ENCODE assay signal across 9 mouse cellular contexts in the genomic region with DNA sequence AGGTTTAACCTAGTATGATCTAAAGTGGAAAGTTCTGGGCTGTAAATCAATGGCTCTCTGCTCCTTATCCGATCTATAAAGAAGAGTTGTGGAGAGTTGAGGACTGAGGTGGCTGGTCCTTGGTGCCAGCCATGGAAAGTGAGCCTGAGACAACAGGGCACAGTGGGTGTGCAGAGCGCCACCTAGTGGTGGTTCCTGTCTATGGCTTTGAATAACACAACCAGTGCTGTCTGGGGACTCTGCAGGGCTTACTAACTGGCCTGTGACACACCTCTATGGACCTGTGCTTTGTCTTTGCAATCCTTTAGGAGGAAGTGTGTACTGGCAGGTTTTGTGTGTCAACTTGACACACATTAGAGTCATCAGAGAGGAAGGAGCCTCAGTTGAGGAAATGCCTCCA. TPM values are rescaled to one million over a fixed set of nuclear protein-coding genes. Genes with fewer than 3 reads are reported as not detected.
A peak's percentile ranks its signal among the peaks of the same experiment; 100 is the strongest.
DNase-seq lines count a peak whose midpoint lies in the region; ATAC-seq and TF ChIP-seq lines count a peak whose summit lies in the region.
"Had no signal": no experiment of that assay in that cellular context is flagged by ENCODE, and none has a peak within 500 bp of the region (broad histone marks: within the 10 kb centered on the region; RNA-seq: fewer than 3 reads in every experiment).

No protein-coding gene starts in this region.

- no peaks in the 10 kb centered on the region for H3K4me1 ChIP-seq in ES-E14 (ENCODE audit: control insufficient read depth in 2 of 2, insufficient read depth in 2 of 2, low read length in 2 of 2, poor library complexity in 1 of 2)
- H3K4me1 ChIP-seq in heart, postnatal 0 days (ENCODE audit: control insufficient read depth, insufficient read depth), result no peaks in the 10 kb centered on the region
- H3K4me1 ChIP-seq: hindbrain, embryonic 15.5 days had no signal

- ATAC-seq in heart, postnatal 0 days (ENCODE audit: insufficient read depth, low read depth), result peak; percentile 60; the same call in 1 of the 2 replicates

- H3K27me3 ChIP-seq in heart, postnatal 0 days (ENCODE audit: control insufficient read depth, insufficient read depth, low read length), result no peaks in the 10 kb centered on the region
- H3K27me3 ChIP-seq: hindbrain, embryonic 15.5 days had no signal

- no peak for TF ChIP-seq EP300 in heart, postnatal 0 days (IDR thresholded peaks at IDR 0.05; ENCODE audit: low read depth)

- no peak overlapping the region for H3K4me2 ChIP-seq in heart, postnatal 0 days (ENCODE audit: low read depth, low read length)
- H3K4me2 ChIP-seq: hindbrain, embryonic 15.5 days had no signal

- peak; percentile 68 for DNase-seq in ES-E14 (ENCODE audit: low read depth, low spot score)
- DNase-seq in adrenal gland, postnatal 25 days, result peak; percentile 79
- DNase-seq in embryo, embryonic 9.5 days (ENCODE audit: extremely low spot score), result peak; percentile 67
- DNase-seq in heart, postnatal 0 days (ENCODE audit: low spot score), result peak; percentile 46
- DNase-seq in layer of hippocampus, adult 2 months (ENCODE audit: low spot score in 2 of 2), result peak; percentile 52 to 81
- peak; percentile 83 for DNase-seq in lung, postnatal 10 days
- peak; percentile 70 for DNase-seq in right cerebral cortex, postnatal 4 days
- no peak for DNase-seq in yolk sac, embryonic 10.5 days (ENCODE audit: low spot score)

- in situ Hi-C loops in ES-E14 (cut with MboI; ENCODE audit: low sequenced_read_pairs in 2 of 2, unreplicated experiment in 2 of 2), result loop anchor here in 1 of 2 experiments (10.0 kb wide), 1 partner anchor 124 kb away; no protein-coding TSS in a partner anchor

- H3K36me3 ChIP-seq in ES-E14 (ENCODE audit: control insufficient read depth, insufficient read depth, low read length, poor library complexity, severe bottlenecking), result no peaks in the 10 kb centered on the region
- H3K36me3 ChIP-seq in heart, postnatal 0 days (replicated peaks; ENCODE audit: control insufficient read depth, insufficient read depth, low read length), result no peaks in the 10 kb centered on the region
- H3K36me3 ChIP-seq: hindbrain, embryonic 15.5 days had no signal

- no peak overlapping the region for H3K4me3 ChIP-seq in ES-E14 (ENCODE audit: insufficient read depth in 1 of 2, low read depth in 1 of 2, low read length in 2 of 2, poor library complexity in 1 of 2, severe bottlenecking in 1 of 2)
- H3K4me3 ChIP-seq in heart, postnatal 0 days (ENCODE audit: low read depth, low read length), result no peak overlapping the region
- H3K4me3 ChIP-seq in layer of hippocampus, adult 2 months, result no peak overlapping the region
- H3K4me3 ChIP-seq: hindbrain, embryonic 15.5 days had no signal

- H3K9ac ChIP-seq in ES-E14 (ENCODE audit: insufficient read depth, low read depth, low read length, poor library complexity, severe bottlenecking), result no peak overlapping the region
- H3K9ac ChIP-seq in heart, postnatal 0 days (replicated peaks; ENCODE audit: low read depth, low read length), result no peak overlapping the region
- H3K9ac ChIP-seq: hindbrain, embryonic 15.5 days had no signal

- no peaks in the 10 kb centered on the region for H3K9me3 ChIP-seq in ES-E14 (ENCODE audit: control insufficient read depth, insufficient read depth, low read depth, low read length)
- H3K9me3 ChIP-seq in heart, postnatal 0 days (replicated peaks; ENCODE audit: control insufficient read depth, low read length), result no peaks in the 10 kb centered on the region
- H3K9me3 ChIP-seq: hindbrain, embryonic 15.5 days had no signal

- TF ChIP-seq CTCF in heart, postnatal 0 days (IDR thresholded peaks at IDR 0.05; ENCODE audit: low read depth), result peak; percentile 83
- TF ChIP-seq CTCF in layer of hippocampus, adult 2 months (conservative IDR thresholded peaks at IDR 0.05), result peak; percentile 92

- 26% methylated on average over 2 of the region's 2 CpGs for WGBS in heart, postnatal 0 days

- no peak overlapping the region for H3K27ac ChIP-seq in ES-E14 (ENCODE audit: insufficient read depth, low read depth, low read length, poor library complexity, severe bottlenecking)
- no peak overlapping the region for H3K27ac ChIP-seq in heart, postnatal 0 days (ENCODE audit: low read depth)
- no peak overlapping the region for H3K27ac ChIP-seq in layer of hippocampus, adult 2 months
- H3K27ac ChIP-seq: hindbrain, embryonic 15.5 days had no signal

TF ChIP-seq in ES-E14, 5 proteins besides CTCF, POLR2A, EP300 and RAD21:
- TF ChIP-seq ZC3H11A (IDR thresholded peaks at IDR 0.05; ENCODE audit: borderline replicate concordance, low read depth, low read length), result no peak
- no peak for TF ChIP-seq HCFC1 (IDR thresholded peaks at IDR 0.05; ENCODE audit: borderline replicate concordance, insufficient read depth, low read length)
- TF ChIP-seq CHD2 (IDR thresholded peaks at IDR 0.05; ENCODE audit: low read depth, low read length), result no peak
- no peak for TF ChIP-seq ZNF384 (IDR thresholded peaks at IDR 0.05; ENCODE audit: low read depth, low read length)
- TF ChIP-seq MAFK (IDR thresholded peaks at IDR 0.05; ENCODE audit: insufficient read depth, low read depth, low read length), result no peak

RNA-seq across cellular contexts. Expression of gene Dnmbp, which starts 19.2 kb away (rescaled TPM):
- total RNA-seq in ES-E14 (2012; rRNA removed), result 11.5 and 14.3 TPM in 2 replicates
- 15.9 and 17.1 TPM in 2 replicates for total RNA-seq in adrenal gland, postnatal 25 days (2021)
- total RNA-seq in heart, postnatal 0 days (2014; rRNA removed; ENCODE audit: low replicate concordance), result 12.3 and 12.4 TPM in 2 replicates
- polyA plus RNA-seq in heart, postnatal 0 days (2015; fragmentation: Nextera tagmentation; extraction: Ambion mirVana), result 5.8 and 6.0 TPM in 2 replicates
- 1 to 10 TPM; 9.2 to 9.3 TPM for total RNA-seq in layer of hippocampus, adult 2 months (2021)

RNA-seq across cellular contexts. Expression of gene Cpn1, which starts 27.2 kb away (rescaled TPM):
- 11.3 and 11.8 TPM in 2 replicates for total RNA-seq in ES-E14 (2012; rRNA removed)
- total RNA-seq in adrenal gland, postnatal 25 days (2021), result 0.67 TPM in 1 of 2 replicates, not detected in the other
- total RNA-seq in heart, postnatal 0 days (2014; rRNA removed; ENCODE audit: low replicate concordance), result not detected in 2 replicates
- polyA plus RNA-seq in heart, postnatal 0 days (2015; fragmentation: Nextera tagmentation; extraction: Ambion mirVana), result 0.12 and 0.15 TPM in 2 replicates
- total RNA-seq in layer of hippocampus, adult 2 months (2021), result under 1 TPM in 1 of 2 experiments, not detected in 1; 0.36 TPM
